Mouse (Mus musculus): ENCODE data around the gene Golim4.

- TF ChIP-seq CTCF (IDR thresholded peaks at IDR 0.05; ENCODE audit: low read depth) (no peak), EP300 (IDR thresholded peaks at IDR 0.05; ENCODE audit: low read depth) (no peak)
Observed at GRCm38 (mm10) chr3:75889323-75889722, 67.4 kb downstream of the Golim4 start.
